In the genomic region with DNA sequence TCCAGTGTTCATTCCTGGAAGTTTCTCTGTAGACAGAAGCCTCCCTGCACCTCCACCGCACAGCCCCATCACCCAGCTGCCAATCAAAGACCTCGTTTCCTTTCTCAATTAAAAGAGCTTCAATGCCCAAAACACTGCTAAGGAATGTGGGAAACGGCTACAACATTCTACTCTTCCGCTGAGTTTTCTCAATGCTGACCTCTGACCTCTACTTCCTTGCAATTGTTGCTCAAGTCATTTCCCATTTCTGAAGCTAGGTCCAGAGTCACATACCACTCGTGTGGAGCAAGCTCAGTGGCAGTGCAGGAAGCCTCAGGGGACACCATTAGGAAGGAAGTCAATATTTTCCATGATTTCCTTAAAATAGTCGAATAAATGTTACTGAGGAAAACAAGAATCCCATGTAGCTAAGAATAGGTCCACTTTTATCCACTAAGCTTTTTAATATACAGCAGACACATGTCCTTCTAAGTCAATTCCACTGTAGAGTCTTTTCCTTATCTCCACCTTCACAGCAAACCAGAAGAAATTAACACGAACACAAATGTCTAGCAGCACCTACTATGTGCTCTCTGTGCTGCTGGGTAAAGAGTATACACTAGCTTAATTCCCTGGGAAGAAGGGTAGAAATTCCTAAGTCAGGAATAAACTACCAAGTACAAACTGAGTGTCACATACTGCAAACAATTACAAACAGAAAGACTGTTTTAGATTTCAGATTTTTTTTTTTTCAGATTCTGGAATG, we compare ENCODE assay signal across 9 mouse cellular contexts. TPM values are rescaled to one million over a fixed set of nuclear protein-coding genes. Genes with fewer than 3 reads are reported as not detected.
DNase-seq lines count a peak whose midpoint lies in the region; ATAC-seq and TF ChIP-seq lines count a peak whose summit lies in the region.
"Had no signal": no experiment of that assay in that cellular context is flagged by ENCODE, and none has a peak within 500 bp of the region (broad histone marks: within the 10 kb centered on the region; RNA-seq: fewer than 3 reads in every experiment).

No protein-coding gene starts in this region.

- H3K27ac ChIP-seq in hindbrain, embryonic 11.5 days (ENCODE audit: low read depth, low read length) = no peak overlapping the region
- no peak overlapping the region for H3K27ac ChIP-seq in hindbrain, embryonic 12.5 days
- peak overlapping the region; percentile 67 for H3K27ac ChIP-seq in bone marrow macrophage, adult 2 months (ENCODE audit: insufficient read depth, low read depth, low read length)
- peak overlapping the region; percentile 61 for H3K27ac ChIP-seq in heart, embryonic 16.5 days (ENCODE audit: low read length)
- 0 out of 2 replicates have a peak overlapping the region, but pooled peaks have one; percentile 9 for H3K27ac ChIP-seq in lung, postnatal 0 days (ENCODE audit: low read length)

- TF ChIP-seq CTCF in bone marrow macrophage, adult 2 months (IDR thresholded peaks at IDR 0.05; ENCODE audit: low read depth, low read length) = no peak
- TF ChIP-seq CTCF in lung, postnatal 0 days (IDR thresholded peaks at IDR 0.05) = no peak

- H3K27me3 ChIP-seq in hindbrain, embryonic 11.5 days (ENCODE audit: control insufficient read depth, insufficient read depth, low read length) = no peaks in the 10 kb centered on the region
- no peaks in the 10 kb centered on the region for H3K27me3 ChIP-seq in hindbrain, embryonic 12.5 days
- H3K27me3 ChIP-seq in heart, embryonic 16.5 days (ENCODE audit: control insufficient read depth, insufficient read depth, low read length) = no peaks in the 10 kb centered on the region
- H3K27me3 ChIP-seq in lung, postnatal 0 days (replicated peaks; ENCODE audit: insufficient read depth, low read length) = no peaks in the 10 kb centered on the region

- no peak overlapping the region for H3K4me3 ChIP-seq in hindbrain, embryonic 11.5 days (ENCODE audit: low read depth, low read length)
- no peak overlapping the region for H3K4me3 ChIP-seq in hindbrain, embryonic 12.5 days
- H3K4me3 ChIP-seq in bone marrow macrophage, adult 2 months (ENCODE audit: insufficient read depth, low read length) = peak overlapping the region; percentile 23; the same call in 1 of the 2 replicates
- H3K4me3 ChIP-seq in heart, embryonic 16.5 days (ENCODE audit: low read length) = no peak overlapping the region
- H3K4me3 ChIP-seq in lung, postnatal 0 days (ENCODE audit: low read depth, low read length) = no peak overlapping the region

- no peaks in the 10 kb centered on the region for H3K36me3 ChIP-seq in hindbrain, embryonic 11.5 days (ENCODE audit: control insufficient read depth, insufficient read depth, low read length)
- H3K36me3 ChIP-seq in hindbrain, embryonic 12.5 days = no peaks in the 10 kb centered on the region
- H3K36me3 ChIP-seq in heart, embryonic 16.5 days (ENCODE audit: control insufficient read depth, insufficient read depth) = no peaks in the 10 kb centered on the region
- no peaks in the 10 kb centered on the region for H3K36me3 ChIP-seq in lung, postnatal 0 days (ENCODE audit: insufficient read depth, low read length)

- no peak overlapping the region for H3K4me2 ChIP-seq in hindbrain, embryonic 11.5 days (replicated peaks; ENCODE audit: low read depth, low read length)
- H3K4me2 ChIP-seq in hindbrain, embryonic 12.5 days (replicated peaks) = no peak overlapping the region
- no peak overlapping the region for H3K4me2 ChIP-seq in heart, embryonic 16.5 days (ENCODE audit: low read depth, low read length)
- H3K4me2 ChIP-seq in lung, postnatal 0 days (replicated peaks; ENCODE audit: low read depth, low read length) = no peak overlapping the region

- no peaks in the 10 kb centered on the region; the same call in 1 of the 2 replicates for H3K4me1 ChIP-seq in hindbrain, embryonic 11.5 days (replicated peaks; ENCODE audit: control insufficient read depth, insufficient read depth, low read length)
- H3K4me1 ChIP-seq in hindbrain, embryonic 12.5 days = peaks cover 10% of the 10 kb centered on the region
- peaks cover 34% of the 10 kb centered on the region for H3K4me1 ChIP-seq in bone marrow macrophage, adult 2 months (ENCODE audit: control insufficient read depth, insufficient read depth, low read length)
- peaks cover 34% of the 10 kb centered on the region for H3K4me1 ChIP-seq in heart, embryonic 16.5 days (ENCODE audit: control insufficient read depth, insufficient read depth, low read length)
- H3K4me1 ChIP-seq in lung, postnatal 0 days (ENCODE audit: insufficient read depth, low read depth, low read length) = peaks cover 6% of the 10 kb centered on the region; the same call in 1 of the 2 replicates

- WGBS in hindbrain, embryonic 11.5 days = 38% methylated on average over 7 of the region's 7 CpGs
- 39% methylated on average over 7 of the region's 7 CpGs for WGBS in hindbrain, embryonic 12.5 days
- 32% methylated on average over 7 of the region's 7 CpGs for WGBS in heart, embryonic 16.5 days
- 17% methylated on average over 7 of the region's 7 CpGs for WGBS in lung, postnatal 0 days

- no peak for TF ChIP-seq POLR2A in bone marrow macrophage, adult 2 months (IDR thresholded peaks at IDR 0.05; ENCODE audit: borderline replicate concordance, low read depth, low read length)

- H3K9me3 ChIP-seq in hindbrain, embryonic 11.5 days (ENCODE audit: control insufficient read depth, low read length) = no peaks in the 10 kb centered on the region
- H3K9me3 ChIP-seq in hindbrain, embryonic 12.5 days (replicated peaks) = no peaks in the 10 kb centered on the region
- no peaks in the 10 kb centered on the region for H3K9me3 ChIP-seq in heart, embryonic 16.5 days (replicated peaks; ENCODE audit: control insufficient read depth, low read length)
- H3K9me3 ChIP-seq in lung, postnatal 0 days (ENCODE audit: low read length) = no peaks in the 10 kb centered on the region

- peak; percentile 21 for DNase-seq in hindbrain, embryonic 11.5 days (ENCODE audit: low spot score)
- peak; percentile 76 for DNase-seq in lung, postnatal 0 days (ENCODE audit: low spot score)
- no peak for DNase-seq in thymus, postnatal 25 days
- no peak for DNase-seq in spleen, postnatal 4 days (ENCODE audit: low spot score in 2 of 2)
- DNase-seq in cerebellum, adult 9-11 months = no peak
- DNase-seq: cerebellum, adult 11-12 months had no signal

- ATAC-seq in hindbrain, embryonic 11.5 days (ENCODE audit: low FRiP score) = no peak
- no peak for ATAC-seq in hindbrain, embryonic 12.5 days (ENCODE audit: low FRiP score)
- ATAC-seq in heart, embryonic 16.5 days (replicated peaks; ENCODE audit: extremely low read depth, insufficient read depth, low FRiP score) = peak; percentile 50
- ATAC-seq in lung, postnatal 0 days = peak; percentile 78

- no peak overlapping the region for H3K9ac ChIP-seq in hindbrain, embryonic 11.5 days (ENCODE audit: low read depth, low read length)
- H3K9ac ChIP-seq in hindbrain, embryonic 12.5 days = no peak overlapping the region
- H3K9ac ChIP-seq in heart, embryonic 16.5 days (ENCODE audit: low read length) = no peak overlapping the region
- no peak overlapping the region for H3K9ac ChIP-seq in lung, postnatal 0 days (replicated peaks; ENCODE audit: low read depth)

- TF ChIP-seq EP300 in lung, postnatal 0 days (IDR thresholded peaks at IDR 0.05) = no peak

RNA-seq across cellular contexts. Expression of a gene that starts 28.8 kb away (rescaled TPM):
- polyA plus RNA-seq in hindbrain, embryonic 11.5 days (2014; fragmentation: Nextera tagmentation; extraction: Ambion mirVana) = 15.9 and 17.9 TPM in 2 replicates
- polyA plus RNA-seq in hindbrain, embryonic 12.5 days (2016; fragmentation: Nextera tagmentation; extraction: Ambion mirVana) = 18.2 and 21.1 TPM in 2 replicates
- polyA plus RNA-seq in bone marrow macrophage, adult 2 months (2012; ENCODE audit: insufficient read depth, insufficient read length, missing spikeins) = 32.0 and 38.3 TPM in 2 replicates
- polyA plus RNA-seq in heart, embryonic 16.5 days (2015; fragmentation: Nextera tagmentation; extraction: Ambion mirVana) = 8.9 and 9.0 TPM in 2 replicates
- polyA plus RNA-seq in lung, postnatal 0 days (2015; fragmentation: Nextera tagmentation; extraction: Ambion mirVana) = 5.9 and 6.0 TPM in 2 replicates

Comparison
In these comparisons a context has a peak if more than half of its experiments do, and no peak if none do; other contexts are left out.
1. ATAC-seq: peak in heart, embryonic 16.5 days (single experiment) and lung, postnatal 0 days (single experiment); none in hindbrain, embryonic 11.5 days (single experiment) and hindbrain, embryonic 12.5 days (single experiment).
2. DNase-seq: peak in hindbrain, embryonic 11.5 days (single experiment) and lung, postnatal 0 days (single experiment); none in thymus, postnatal 25 days (single experiment), spleen, postnatal 4 days (0 of 2) and cerebellum, adult 9-11 months (single experiment).
3. H3K27ac ChIP-seq: peak in bone marrow macrophage, adult 2 months (single experiment), heart, embryonic 16.5 days (single experiment) and lung, postnatal 0 days (single experiment); none in hindbrain, embryonic 11.5 days (single experiment) and hindbrain, embryonic 12.5 days (single experiment).